ENCODE assay signal across 14 mouse cellular contexts in the genomic region with DNA sequence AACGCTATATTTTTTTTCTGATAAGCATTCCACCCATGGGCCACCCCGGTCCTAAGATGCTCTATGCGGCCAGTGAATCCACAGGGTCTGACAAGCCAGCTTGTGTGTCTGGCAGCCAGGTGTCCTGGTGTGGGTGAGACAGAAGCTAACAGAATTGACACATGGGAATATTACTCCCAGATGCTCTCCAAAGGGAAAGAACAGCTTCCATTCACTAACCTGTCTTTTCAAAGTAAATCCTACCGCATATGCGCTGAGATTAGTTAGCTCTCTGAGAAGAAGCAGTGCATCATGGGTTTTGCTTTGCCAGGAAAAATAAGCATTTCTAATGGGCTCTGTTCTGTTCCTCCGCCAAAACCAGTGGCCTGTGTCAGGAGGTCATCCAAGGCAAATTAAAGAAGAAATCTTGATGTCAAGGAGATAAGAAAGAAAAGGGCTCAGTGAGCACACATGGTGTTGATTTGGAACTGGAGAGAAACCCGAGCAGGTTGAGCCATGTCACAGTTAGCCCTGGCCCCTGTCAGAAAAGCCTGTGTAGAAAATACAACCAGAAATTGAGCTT.
A peak's percentile ranks its signal among the peaks of the same experiment; 100 is the strongest.
DNase-seq lines count a peak whose midpoint lies in the region; ATAC-seq lines count a peak whose summit lies in the region.
"Had no signal": no experiment of that assay in that cellular context is flagged by ENCODE, and none has a peak within 500 bp of the region (broad histone marks: within the 10 kb centered on the region; RNA-seq: fewer than 3 reads in every experiment).

No protein-coding gene starts in this region.

- no peak for ATAC-seq in forebrain, embryonic 11.5 days (replicated peaks; ENCODE audit: low FRiP score)
- no peak for ATAC-seq in forebrain, embryonic 13.5 days
- ATAC-seq in activated CD4-positive, CD25-positive, alpha-beta regulatory T cell, adult 4 months = no peak
- ATAC-seq: CD4-positive, CD25-positive, alpha-beta regulatory T cell, adult 4 months had no signal

- no peak overlapping the region for H3K4me2 ChIP-seq in forebrain, embryonic 11.5 days (ENCODE audit: low read depth, low read length, severe bottlenecking)
- H3K4me2 ChIP-seq in forebrain, embryonic 13.5 days = no peak overlapping the region
- H3K4me2 ChIP-seq: heart, embryonic 15.5 days; liver, embryonic 11.5 days had no signal

- H3K36me3 ChIP-seq in forebrain, embryonic 11.5 days (ENCODE audit: control insufficient read depth, insufficient read depth, low read length) = no peaks in the 10 kb centered on the region
- H3K36me3 ChIP-seq in forebrain, embryonic 13.5 days (ENCODE audit: poor library complexity, severe bottlenecking) = no peaks in the 10 kb centered on the region
- H3K36me3 ChIP-seq: heart, embryonic 15.5 days had no signal

- H3K4me1 ChIP-seq in forebrain, embryonic 11.5 days (replicated peaks; ENCODE audit: control insufficient read depth, insufficient read depth, low read length) = no peaks in the 10 kb centered on the region
- H3K4me1 ChIP-seq in forebrain, embryonic 13.5 days = no peaks in the 10 kb centered on the region
- H3K4me1 ChIP-seq: heart, embryonic 15.5 days had no signal

- H3K9me3 ChIP-seq in forebrain, embryonic 11.5 days (ENCODE audit: control insufficient read depth, low read length) = no peaks in the 10 kb centered on the region
- no peaks in the 10 kb centered on the region for H3K9me3 ChIP-seq in forebrain, embryonic 13.5 days (replicated peaks)
- H3K9me3 ChIP-seq: heart, embryonic 15.5 days had no signal

- peak; percentile 52 for DNase-seq in forebrain, embryonic 11.5 days (ENCODE audit: low spot score)
- DNase-seq in NIH3T3 (ENCODE audit: low read depth) = peak; percentile 28
- peak; percentile 63 for DNase-seq in embryo, embryonic 9.5 days (ENCODE audit: extremely low spot score)
- peak; percentile 31 for DNase-seq in kidney, postnatal 10 days
- DNase-seq in lung, postnatal 14 days = no peak
- DNase-seq in adrenal gland, adult 8-10 months = no peak
- DNase-seq: gastrocnemius, postnatal 14 days; lung, postnatal 10 days; thymus, adult 18-20 months had no signal

- H3K4me3 ChIP-seq in forebrain, embryonic 11.5 days (ENCODE audit: low read depth, low read length) = no peak overlapping the region
- no peak overlapping the region for H3K4me3 ChIP-seq in forebrain, embryonic 13.5 days
- H3K4me3 ChIP-seq: heart, embryonic 15.5 days had no signal

- WGBS in forebrain, embryonic 11.5 days = 68% methylated on average over 7 of the region's 7 CpGs
- 76% methylated on average over 7 of the region's 7 CpGs for WGBS in forebrain, embryonic 13.5 days

- H3K27me3 ChIP-seq in forebrain, embryonic 11.5 days (ENCODE audit: control insufficient read depth, insufficient read depth, low read length) = no peaks in the 10 kb centered on the region
- H3K27me3 ChIP-seq in forebrain, embryonic 13.5 days = no peaks in the 10 kb centered on the region
- H3K27me3 ChIP-seq: heart, embryonic 15.5 days had no signal

- no peak overlapping the region for H3K9ac ChIP-seq in forebrain, embryonic 11.5 days (ENCODE audit: low read length)
- H3K9ac ChIP-seq in forebrain, embryonic 13.5 days = no peak overlapping the region
- H3K9ac ChIP-seq: heart, embryonic 15.5 days had no signal

- no peak overlapping the region for H3K27ac ChIP-seq in forebrain, embryonic 11.5 days (ENCODE audit: low read depth, low read length)
- no peak overlapping the region for H3K27ac ChIP-seq in forebrain, embryonic 13.5 days
- H3K27ac ChIP-seq: heart, embryonic 15.5 days had no signal

Comparison
In these comparisons a context has a peak if more than half of its experiments do, and no peak if none do; other contexts are left out.
1. DNase-seq: peak in forebrain, embryonic 11.5 days (single experiment), NIH3T3 (single experiment), embryo, embryonic 9.5 days (single experiment) and kidney, postnatal 10 days (single experiment); none in lung, postnatal 14 days (single experiment) and adrenal gland, adult 8-10 months (single experiment).